Mouse (Mus musculus) T-helper 1 cell (primary cell): ENCODE results near the gene Ccnd3.

Experiments
- in situ Hi-C: fragments of 300-600 bp; cut with MboI, MseI; formaldehyde crosslinking; loops from one replicate; pipeline ENCODE4 v1.15.1; 2025; ENCODE audit warnings: high pct_unique_total_duplicates

The Ccnd3 gene

DNA sequence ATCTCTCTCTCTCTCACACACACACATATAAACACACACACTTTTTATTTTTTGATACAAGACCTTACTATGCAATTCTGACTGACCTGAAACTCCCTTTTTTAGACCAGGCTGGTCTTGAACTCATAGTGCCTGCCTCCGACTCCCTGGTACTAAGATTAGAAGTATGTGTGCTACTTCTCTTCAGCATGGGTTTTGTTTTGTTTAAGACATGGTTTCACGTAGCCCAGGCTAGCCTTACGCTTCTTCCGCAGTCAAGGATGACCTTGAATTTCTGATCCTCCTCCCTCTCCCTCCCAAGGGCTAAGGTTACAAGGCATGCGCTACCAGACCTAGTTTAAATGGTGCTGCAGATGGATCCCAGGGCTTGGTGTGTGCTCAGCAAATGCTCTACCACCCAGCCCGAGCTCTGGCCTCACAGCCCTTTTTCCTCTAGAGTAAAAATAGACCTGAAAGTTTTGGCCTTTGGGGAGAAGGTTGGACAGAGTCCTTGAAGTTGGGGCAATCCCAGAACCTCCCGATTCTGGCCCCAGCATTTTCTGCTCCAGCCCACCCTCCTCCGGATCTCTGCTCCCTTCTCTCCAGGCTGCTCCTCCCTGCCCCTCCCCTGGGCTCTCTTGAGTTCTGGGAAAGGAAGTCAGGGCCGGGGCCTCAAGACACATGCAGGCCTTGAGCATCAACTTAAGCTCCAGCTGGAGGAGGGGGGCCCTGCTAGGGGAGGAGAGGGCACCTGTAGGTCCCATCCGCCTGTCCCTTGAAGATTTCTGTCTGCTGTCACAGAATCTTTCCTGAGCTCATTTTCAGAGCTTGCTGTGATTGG lies 8.3 kb downstream of the Ccnd3 start:
- in situ Hi-C loops = loop anchor here (5.0 to 25.0 kb wide), 4 partner anchors 84 to 1951 kb away; partner anchors contain the start of genes Gtpbp2, Hsp90ab1, Mad2l1bp and Nfkbie

DNA sequence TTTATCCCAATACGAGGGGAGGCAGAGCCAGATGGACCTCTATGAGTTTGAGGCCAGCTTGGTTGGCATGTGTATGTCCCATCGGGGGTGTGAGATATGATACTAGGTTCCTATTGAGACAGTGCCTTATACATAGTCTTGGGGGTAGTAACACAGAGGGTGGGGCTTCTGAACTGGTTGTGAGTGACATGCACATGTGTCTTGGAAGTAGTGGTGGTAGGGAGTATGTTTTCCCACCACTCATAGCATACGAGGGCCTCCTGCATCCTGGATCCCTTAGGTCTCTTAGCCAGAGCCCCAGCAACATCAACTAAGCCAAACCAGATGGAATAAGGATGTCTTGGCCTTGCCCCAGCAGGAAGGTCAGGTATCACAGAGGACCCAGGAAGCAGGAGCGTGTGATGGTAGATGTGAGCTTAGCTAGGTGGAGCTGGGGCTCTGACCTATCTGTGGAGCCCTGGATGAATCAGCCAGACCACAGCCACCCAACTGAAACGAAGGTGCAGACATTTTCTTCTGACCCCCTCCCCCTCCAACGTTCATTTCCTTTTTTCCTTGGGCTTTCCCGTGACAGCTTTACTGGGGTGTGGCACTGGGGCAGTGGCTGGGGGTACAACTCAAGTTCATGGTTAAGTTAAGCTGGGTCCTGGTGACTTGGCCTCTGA lies 10.5 kb downstream of the Ccnd3 start:
- in situ Hi-C loops = loop anchor here (25.0 kb wide), 3 partner anchors 897 to 1953 kb away; partner anchors contain the start of genes Gtpbp2, Hsp90ab1, Mad2l1bp and Nfkbie

DNA sequence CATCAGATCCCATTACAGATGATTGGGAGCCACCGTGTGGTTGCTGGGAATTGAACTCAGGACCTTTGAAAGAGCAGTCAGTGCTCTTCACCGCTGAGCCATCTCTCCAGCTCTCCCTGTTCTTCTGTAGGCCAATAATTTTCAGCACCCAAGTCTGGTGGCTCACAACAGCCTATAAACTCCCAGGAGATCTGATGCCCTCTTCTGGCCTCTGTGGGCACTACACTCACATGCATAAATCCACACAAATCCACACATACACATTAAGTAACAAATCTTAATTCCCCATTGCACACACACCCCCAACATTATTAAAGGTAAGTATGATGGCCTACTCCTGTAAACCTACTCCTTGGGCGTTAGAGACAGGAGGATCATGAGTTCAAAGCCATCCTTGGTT lies 11.4 kb downstream of the Ccnd3 start:
- in situ Hi-C loops = loop anchor here (25.0 kb wide), 3 partner anchors 896 to 1954 kb away; partner anchors contain the start of genes Gtpbp2, Hsp90ab1, Mad2l1bp and Nfkbie

DNA sequence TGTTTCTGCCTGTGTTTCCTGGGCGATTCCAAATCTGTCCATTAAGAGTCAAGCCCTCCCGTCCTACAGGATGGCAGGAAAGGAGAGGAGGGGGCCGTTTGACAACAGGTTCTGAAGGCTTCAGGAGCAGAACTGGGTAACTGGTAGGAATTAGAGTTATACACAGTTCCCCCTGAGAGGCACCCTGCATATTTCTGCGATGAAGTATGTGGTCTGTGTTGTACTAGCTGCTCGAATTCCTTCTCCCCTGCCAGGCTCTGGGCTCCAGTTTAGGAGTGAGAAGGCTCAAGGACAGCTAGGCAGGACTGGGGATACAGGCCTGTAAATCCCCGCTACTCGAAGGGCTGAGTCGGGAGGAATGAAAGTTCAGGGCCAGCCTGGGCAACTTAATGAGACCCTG lies 13.4 kb downstream of the Ccnd3 start:
- in situ Hi-C loops = loop anchor here (25.0 kb wide), 3 partner anchors 894 to 1956 kb away; partner anchors contain the start of genes Gtpbp2, Hsp90ab1, Mad2l1bp and Nfkbie

DNA sequence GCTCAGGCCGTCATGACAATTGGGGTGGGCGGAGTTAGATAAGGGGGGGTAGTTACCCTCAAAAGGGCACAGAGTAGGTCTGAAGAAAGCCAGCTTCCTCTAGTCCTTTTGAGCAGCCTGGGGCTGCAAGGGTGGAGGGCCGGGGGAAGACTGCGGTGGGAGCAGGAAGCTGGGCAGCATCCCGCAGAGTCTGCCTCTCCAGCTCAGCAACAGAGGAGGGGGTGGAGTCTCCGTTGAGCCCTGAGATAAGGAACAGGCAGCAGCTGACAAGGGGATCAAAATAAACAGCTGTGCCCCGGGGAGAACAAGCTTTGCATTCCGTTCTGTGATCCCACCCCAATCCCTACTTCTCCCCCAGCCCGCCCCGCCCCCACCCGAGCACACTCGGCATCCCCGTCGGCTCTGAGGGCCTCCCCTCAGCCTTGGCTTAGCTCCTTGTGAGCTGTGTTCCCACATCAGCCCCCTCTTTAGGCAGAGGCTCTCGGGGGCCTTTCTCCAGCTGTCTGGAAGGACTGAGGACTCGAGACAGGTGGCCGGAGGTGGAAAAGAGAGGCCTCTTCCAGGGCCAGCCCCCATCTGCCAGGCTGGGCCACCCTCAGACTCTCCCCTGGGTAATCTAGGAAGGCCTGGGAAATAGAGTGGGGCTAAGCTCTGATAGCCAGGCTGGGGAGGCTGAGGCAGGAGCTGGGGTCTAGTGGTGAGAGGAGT lies 16.9 kb downstream of the Ccnd3 start:
- in situ Hi-C loops = loop anchor here (25.0 kb wide), 3 partner anchors 891 to 1959 kb away; partner anchors contain the start of genes Gtpbp2, Hsp90ab1, Mad2l1bp and Nfkbie

DNA sequence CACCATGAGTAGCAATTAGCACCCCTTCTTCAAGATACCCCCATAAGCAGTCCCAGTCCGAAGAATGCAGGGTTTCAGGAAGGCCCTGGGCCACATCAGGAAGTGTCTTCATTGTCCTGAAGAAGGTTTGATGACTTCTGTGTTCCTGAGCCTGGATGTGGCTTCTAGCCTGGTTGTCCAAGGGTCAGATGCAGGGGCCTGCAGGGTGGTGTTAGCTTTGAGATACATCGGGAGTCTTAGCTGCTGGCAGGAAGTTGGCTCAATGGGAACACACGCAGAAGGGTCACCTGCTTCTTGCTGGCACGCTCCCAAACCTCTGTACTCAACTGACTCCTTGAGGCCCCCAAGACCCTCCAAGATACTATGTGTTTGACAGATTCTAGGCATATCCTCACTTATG lies 17.7 kb downstream of the Ccnd3 start:
- in situ Hi-C loops = loop anchor here (25.0 kb wide), 3 partner anchors 890 to 1960 kb away; partner anchors contain the start of genes Gtpbp2, Hsp90ab1, Mad2l1bp and Nfkbie

DNA sequence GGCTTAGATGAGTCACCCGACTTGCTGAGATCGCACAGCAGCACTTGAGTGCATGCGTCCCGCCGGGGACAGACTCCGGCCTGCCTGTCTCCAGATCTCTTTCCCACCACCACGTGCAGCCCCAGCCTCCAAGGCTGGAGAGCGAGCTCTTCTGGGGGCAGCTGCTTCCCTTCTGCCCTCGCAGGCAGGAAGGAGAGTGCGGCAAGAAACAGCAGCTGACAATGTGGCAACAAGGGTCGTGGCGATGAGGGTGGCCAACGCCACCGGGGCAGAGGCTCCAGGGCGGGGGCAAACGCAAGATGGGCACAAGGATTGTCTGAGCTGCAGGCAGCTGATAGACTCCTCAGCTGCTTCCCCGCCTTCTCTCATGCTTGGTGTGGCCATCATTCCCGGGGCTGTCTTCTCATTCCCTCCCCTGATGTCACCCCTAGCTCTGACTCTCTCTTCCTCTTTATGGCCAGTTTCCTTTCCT lies 18.4 kb downstream of the Ccnd3 start:
- in situ Hi-C loops = loop anchor here (25.0 kb wide), 3 partner anchors 889 to 1961 kb away; partner anchors contain the start of genes Gtpbp2, Hsp90ab1, Mad2l1bp and Nfkbie

DNA sequence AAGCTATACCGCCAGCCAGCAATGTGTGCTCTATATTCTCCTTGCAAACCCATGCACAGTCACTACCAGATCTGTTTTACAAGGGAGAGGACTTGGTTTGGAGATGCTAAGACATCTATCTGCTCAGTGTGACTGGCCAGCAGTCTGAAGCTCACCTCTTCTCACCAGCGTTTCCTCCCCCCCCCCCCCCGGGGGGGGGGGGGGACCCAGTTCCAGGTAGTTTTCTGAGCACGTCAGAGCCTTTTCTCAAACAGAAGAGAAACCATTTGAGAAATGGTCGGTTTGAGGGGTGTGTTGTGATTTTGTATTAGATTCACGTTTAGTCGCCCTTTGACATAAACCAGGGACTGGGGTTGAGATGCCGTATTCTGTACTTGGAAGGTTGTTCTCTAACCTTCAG lies 19.2 kb downstream of the Ccnd3 start:
- in situ Hi-C loops = loop anchor here (25.0 kb wide), 3 partner anchors 888 to 1962 kb away; partner anchors contain the start of genes Gtpbp2, Hsp90ab1, Mad2l1bp and Nfkbie

DNA sequence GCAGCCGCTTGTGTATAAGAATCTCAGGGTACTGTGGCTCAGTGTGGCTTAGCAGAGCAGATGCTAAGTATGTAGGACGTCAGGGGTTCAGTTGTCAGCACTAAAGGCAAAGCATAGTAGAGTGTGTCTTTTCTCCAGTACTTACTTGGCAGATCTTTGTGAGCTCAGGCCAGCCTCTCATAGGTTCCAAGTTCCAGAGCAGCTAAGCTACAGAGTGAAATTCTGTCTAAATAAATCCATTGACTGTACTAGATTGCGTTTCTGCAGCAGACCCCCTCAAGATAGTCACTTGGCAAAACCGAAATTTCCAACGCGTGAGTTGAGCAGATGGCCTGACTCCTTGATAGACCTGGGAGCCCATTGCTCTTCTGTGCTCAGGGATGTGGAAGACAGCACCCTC lies 20.1 kb downstream of the Ccnd3 start:
- in situ Hi-C loops = loop anchor here (25.0 kb wide), 3 partner anchors 887 to 1963 kb away; partner anchors contain the start of genes Gtpbp2, Hsp90ab1, Mad2l1bp and Nfkbie

DNA sequence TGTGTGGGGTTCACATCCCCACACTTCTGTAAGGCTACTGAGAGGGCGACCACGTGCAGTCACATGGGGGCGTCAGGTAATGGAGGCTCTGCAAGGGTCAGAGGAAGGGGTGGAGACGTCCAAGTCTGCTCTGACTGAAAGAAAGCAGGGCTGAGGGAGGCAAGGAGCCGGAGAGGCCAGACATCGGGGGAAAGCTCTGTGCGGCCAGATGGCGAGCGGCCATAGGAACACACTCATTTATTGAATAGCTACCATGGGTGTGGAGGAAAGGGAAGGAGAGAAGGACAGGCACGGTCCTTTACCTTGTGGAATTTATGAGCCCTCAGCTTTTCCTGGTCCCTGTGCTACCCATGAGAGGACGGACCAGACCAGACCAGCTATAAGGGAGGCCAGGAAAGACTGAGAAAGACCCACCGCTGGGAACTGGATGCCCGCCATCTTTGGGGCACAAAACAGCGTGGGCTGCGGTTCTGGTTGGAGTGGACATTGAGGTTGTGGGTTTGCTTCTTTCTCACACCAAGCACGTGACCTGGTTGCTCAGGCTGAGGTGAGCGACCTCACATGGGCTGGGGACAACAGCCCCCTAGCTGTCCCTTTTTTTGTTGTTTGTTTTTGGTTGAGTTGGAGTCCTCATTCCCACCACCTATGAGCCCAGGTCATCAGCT lies 22.1 kb downstream of the Ccnd3 start:
- in situ Hi-C loops = no loop called here

DNA sequence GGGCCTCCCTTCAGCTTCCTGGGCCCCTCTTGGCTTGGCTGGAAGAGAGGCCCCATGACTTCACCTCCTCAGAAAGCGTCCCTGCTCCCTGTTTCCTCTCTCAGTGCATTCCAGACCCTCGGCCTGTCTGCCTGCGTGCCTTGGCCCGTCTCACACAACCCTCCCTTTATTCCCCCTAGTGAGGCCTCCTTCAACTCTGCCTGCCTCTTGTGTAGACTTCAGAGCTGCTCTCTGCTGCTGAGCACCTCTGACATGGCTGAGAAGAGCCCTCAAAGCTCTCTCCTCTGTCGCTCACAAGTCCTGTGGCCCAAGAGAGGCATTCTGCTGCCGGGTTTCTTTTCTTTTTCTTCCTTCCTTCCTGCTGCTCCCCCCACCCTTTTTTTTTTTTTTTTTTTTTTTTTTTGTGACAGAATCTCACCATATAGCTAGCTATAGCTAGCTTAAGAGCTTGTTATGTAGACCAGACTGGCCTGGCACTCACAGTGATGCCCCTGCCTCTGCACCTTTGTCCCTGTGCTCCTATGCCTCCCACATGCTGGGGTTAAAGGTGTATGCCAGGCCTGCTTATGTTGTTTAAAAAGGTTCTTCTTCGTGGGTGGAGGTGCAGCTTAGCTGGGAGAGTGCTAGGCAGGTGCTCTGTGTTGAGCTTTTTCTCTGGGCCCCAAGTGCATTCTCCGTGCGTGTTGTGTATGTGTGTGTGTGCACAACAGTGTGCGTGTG lies 22.9 kb downstream of the Ccnd3 start:
- in situ Hi-C loops = no loop called here

DNA sequence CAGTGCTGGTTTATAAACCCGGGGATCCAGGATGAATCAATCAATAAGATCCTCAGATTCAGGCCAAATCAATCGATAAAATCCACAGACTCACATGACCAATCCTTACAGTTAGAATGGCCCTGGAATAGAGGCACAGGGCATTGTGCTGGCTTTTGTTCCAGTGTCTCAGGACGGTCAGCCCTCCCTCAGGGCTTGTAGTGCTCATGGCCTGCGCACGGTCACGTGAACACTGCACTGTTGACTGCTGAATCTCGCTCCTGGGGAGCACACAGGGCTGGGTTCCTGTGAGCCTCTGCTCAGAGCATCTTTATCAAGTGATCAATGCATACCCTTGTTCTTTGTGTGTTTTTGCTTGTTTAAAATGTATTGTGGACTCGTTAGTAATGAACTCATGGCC lies 24.1 kb downstream of the Ccnd3 start:
- in situ Hi-C loops = no loop called here

DNA sequence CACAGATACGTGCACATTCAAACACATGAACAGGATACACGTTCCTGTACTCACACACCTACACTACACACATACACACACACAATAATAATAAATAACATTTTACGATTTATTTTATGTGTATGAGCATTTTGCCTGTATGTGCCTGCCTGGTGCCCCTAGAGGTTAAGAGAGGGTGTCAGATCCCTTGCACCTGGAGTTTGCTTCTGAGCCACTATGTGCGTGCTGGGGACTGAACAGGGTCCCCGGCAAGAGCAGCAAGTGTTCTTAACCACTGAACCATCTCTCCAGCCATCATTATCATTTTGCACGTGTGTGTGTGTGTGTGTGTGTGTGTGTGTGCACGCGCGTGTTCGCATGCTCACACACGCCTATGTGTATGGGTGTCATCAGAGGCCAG lies 24.7 kb downstream of the Ccnd3 start:
- in situ Hi-C loops = no loop called here

DNA sequence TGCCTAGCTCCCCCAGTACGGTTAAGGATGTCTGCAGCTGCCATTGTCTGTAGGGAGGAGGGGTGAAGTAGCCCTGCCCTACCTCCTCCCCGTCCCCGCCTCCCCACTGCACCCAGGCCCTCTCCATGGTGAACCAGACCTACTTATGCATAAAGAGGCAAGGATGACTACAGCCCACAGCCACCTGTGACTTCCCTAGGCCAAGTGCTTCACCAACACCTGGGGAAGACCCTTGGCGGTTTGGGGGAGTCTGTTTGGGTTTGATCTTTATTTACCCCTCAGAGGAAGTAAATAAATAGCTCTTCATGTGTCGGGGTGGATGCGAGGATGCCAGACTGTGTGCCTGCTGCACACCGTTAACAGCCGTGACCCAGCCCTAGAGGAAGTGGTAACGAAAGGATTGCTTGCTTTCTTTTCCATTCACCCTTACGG lies 26.6 kb downstream of the Ccnd3 start:
- in situ Hi-C loops = no loop called here

DNA sequence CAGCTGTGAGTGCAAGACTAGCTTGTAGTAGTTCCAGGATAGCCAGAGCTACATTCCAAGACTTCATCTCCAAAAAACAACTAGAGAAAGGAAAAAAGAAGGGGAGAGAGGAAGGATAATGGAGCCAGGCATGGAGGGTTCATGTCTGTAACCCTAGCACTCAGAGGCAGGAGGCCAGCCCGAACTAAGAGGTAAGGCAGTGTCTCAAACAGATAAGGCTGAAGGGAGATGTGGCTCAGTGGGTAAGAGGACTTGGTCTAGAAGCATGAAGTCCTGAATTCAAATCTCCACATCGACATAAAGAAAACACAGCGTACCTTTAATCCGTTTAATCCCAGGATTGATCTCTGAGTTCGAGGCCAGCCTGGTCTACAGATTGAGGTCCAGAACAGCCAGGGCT lies 27.5 kb downstream of the Ccnd3 start:
- in situ Hi-C loops = no loop called here

DNA sequence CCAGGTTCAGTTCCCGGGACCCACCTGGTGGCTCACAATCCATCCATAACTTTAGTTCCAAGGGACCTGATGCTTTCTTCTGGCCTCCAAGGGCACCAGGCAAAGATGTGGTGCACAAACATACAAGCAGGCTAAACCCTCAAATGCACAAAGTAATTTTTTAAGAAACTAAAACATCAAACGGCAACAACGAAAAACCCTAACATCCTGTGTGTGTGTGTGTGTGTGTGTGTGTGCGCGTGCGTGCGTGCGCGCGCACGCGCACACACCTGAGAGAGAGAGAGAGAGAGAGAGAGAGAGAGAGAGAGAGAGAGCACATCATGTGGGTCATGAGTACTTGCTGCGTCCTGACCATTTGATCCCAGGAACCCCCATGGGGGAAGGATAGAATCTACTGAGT lies 28.8 kb downstream of the Ccnd3 start:
- in situ Hi-C loops = no loop called here

DNA sequence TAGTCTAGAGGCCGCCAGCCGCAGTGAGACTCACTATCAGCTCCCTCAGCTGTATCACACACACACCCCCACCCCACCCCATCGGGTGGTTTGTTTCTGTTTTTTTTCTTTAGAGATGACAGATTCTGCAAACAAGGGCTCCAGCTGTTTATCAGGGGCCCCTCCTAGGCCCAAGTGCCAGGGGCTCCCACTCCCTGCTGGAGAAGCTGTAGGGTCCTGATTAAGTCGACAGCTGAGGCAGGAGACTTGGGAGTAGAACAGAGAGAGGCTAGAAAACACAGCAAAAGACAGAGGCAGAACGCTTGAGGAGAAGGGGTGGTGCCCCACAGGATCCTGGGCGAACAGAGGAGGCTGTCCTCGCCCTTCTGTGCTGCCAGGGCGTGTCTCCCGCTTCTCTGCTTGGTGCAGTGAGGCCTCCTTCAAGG lies 31.0 kb downstream of the Ccnd3 start:
- in situ Hi-C loops = no loop called here

DNA sequence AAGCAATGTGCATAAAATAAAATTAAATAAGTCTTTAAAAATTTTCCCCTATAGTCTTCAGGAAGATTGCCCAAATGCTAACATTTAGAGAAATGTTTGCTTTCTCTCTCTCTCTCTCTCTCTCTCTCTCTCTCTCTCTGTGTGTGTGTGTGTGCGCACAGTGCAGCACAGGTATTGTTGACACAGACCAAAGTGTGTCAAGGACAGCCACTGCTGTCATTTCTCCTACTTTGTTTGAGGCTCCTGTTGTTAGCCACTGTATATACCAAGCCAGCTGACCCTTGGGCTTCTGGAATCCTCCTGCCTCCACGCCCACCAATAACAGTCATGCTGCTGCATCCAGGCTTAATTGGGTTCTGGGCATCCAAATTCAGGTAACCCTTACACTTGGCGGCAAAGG lies 33.2 kb downstream of the Ccnd3 start:
- in situ Hi-C loops = no loop called here

DNA sequence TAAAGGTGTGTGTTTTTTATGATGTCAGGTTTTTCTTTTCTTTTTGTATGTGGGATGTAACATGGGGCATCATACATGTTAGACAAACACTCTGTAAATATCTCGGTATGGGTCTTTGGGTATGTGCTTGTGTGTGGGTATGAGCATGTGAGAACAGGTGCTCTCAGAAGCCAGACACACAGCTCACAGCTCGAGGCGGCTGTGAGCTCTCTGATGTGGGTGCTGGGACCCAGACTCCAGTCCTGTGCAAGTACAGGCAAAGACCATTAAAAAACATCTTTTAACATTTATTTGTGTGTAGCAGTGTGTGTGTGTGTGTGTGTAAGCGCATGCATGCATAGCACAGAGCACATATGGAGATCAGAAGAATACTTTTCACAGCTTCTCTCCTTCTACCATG lies 34.3 kb downstream of the Ccnd3 start:
- in situ Hi-C loops = no loop called here

DNA sequence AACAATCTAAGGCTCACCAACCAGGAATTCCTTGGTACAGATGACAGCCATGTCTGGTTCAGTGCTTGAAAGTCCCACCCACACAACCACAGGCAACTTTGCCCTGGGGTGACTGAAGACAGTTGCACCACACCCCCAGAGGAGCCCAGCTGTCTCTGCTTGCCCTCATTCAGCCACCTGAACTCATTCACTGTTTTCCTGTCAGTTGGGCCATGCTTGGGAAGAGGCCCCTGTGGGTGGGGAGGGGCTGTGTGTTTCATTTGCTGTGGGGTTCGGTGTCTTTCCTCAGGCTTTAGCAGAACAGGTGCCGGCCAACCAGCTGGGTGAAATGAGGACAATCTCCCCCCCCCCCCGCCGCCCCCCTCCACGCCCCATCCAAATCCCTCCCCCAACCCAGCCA lies 37.2 kb downstream of the Ccnd3 start:
- in situ Hi-C loops = no loop called here
